Mouse (Mus musculus): ENCODE measurements around the gene Hist3h2a. TPM values are rescaled to one million over a fixed set of nuclear protein-coding genes. Genes with fewer than 3 reads are reported as not detected.

Gene Hist3h2a
- total RNA-seq, 2 experiments from 2014 or later, result 47.6 to 64.4 TPM

DNA sequence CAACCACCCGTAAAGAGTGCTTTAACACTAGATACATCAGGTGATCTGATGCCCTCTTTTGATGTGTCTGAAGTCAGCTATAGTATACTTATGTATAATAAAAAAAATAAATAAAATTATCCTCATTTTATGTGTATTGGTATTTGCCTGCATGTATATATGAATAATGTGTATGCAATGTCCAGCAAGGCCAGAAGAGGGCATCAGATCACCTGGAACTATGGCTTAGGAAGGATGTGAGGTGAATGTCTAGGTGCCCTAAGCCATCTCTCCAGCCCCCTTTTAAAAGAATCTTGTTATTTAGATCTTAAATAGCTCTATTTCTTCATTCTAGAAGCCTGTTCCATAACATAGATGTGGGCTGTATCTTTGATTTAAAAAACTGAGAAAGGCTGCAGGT lies 12.9 kb downstream of the Hist3h2a start:
- no peak for DNase-seq (ENCODE audit: low spot score in 2 of 2)

DNA sequence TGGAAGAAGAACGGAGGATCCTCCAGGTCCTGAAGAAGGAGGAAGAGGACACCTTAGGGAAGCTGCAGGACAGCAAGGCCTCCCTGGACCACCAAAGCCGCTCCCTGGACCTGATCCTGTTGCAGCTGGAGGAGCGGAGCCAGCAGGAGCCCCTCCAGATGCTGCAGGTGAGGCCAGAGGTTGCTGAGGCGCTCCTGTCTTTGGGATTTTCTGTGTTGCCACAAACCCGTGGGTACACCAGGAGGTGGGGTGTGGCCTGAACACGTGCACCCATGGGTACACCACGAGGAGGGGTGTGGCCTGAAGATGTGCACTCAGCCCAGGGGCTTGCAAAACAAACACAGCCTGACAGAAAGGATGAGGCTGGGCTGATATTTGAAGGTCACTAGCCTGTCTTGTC lies 14.1 kb downstream of the Hist3h2a start:
- DNase-seq (ENCODE audit: low spot score in 2 of 2), result no peak

- no peak for DNase-seq (ENCODE audit: low spot score in 2 of 2)
Observed at GRCm38 (mm10) chr11:58969027-58969426, 14.5 kb downstream of the Hist3h2a start.

GRCm38 (mm10) chr11:58969659-58970058 lies 15.2 kb downstream of the Hist3h2a start:
- DNase-seq (ENCODE audit: low spot score in 2 of 2), result no peak

GRCm38 (mm10) chr11:58970831-58971530 lies 16.5 kb downstream of the Hist3h2a start:
- DNase-seq (ENCODE audit: low spot score in 2 of 2), result no peak

DNA sequence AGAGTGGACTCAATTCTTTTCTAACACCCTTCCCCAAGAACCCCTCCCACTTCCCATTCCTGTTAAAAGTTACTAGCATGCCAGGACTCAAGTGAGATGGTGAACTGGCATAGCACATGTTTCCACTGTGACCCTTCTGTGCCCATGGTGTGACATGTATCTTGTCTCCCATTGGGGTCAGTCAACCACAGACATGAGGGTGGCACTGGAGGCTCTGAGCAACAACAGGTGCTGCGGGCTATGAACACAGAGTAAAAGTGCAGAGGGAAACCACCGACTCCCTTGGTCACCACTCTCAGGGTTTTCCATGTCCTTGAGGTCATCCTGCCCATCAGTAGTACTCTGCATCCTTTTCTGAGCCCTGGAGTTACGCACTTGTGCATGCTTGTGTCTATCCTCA lies 17.3 kb downstream of the Hist3h2a start:
- no peak for DNase-seq (ENCODE audit: low spot score in 2 of 2)

DNA sequence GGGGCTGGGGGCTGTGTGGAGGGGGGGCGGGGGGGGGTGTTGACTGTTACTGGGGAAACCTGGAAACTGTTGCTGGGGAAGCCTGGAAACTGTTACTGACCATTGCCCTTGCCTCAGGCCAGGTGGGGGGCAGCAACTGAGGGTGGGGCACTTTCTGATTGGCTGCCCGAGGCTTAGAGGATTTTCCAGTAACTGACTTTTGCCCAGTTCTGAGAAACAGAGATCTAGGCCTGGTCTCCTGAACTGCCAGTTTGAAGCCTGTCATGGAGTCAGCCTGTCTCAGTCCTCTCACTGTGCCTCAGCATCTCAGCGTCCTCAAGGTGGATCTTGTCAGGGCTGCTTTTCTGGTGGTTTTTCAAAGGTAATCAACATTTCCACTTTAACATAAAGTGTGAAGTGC lies 19.9 kb downstream of the Hist3h2a start:
- DNase-seq (ENCODE audit: low spot score in 2 of 2), result no peak

DNA sequence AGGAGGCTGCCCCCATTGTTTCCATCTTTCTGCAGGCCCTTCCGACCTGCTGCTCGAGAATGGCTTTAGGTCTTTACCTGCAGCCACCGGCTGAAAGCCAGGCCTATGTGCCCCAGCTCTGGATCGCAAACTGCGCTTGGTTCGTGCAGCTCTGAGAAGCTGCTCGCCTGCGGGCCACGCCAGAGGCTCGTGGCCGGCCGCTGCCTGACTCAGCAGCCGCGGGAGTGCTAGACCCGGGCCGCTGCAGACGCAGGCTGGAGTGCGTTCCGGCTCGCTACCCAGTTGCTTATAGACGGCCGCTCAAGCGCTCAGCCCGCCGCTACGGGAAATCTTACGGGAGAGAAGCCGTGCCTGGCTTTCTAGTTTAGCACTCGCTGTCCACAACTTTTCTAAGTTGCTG lies 22.7 kb downstream of the Hist3h2a start:
- no peak for DNase-seq (ENCODE audit: low spot score in 2 of 2)

GRCm38 (mm10) chr11:58977607-58978026 lies 23.1 kb downstream of the Hist3h2a start:
- no peak for DNase-seq (ENCODE audit: low spot score in 2 of 2)

DNA sequence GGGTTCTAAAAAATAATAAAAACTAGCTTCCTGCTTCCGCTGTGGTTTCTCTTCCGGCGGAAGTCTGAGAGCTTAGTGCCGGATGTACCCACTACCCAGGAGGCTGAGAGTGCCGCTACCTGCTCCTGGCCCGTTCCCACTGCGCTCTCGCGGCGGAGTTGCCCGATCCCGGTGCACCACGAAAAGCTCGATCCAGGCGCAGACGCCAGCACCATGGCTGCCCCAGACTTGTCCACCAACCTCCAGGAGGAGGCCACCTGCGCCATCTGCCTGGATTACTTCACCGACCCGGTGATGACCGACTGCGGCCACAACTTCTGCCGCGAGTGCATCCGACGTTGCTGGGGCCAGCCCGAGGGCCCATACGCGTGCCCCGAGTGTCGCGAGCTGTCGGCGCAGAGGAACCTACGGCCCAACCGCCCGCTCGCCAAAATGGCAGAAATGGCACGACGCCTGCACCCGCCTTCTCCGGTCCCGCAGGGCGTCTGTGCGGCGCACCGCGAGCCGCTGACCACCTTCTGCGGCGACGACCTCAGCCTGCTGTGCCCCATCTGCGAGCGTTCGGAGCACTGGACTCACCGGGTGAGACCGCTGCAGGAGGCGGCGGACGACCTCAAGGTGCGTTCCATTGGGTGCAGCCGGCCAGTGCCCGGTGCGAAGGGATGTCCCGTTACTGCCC lies 23.7 kb downstream of the Hist3h2a start, which contains the start of gene Trim11:
Gene Trim11, plus strand, starts transcription at position 67 of the 679 bp plus-strand sequence.
- peak in 1 of 2 experiments; percentile 21 for DNase-seq (ENCODE audit: low spot score in 2 of 2)

GRCm38 (mm10) chr11:58978706-58979030 lies 24.2 kb downstream of the Hist3h2a start:
- DNase-seq (ENCODE audit: low spot score in 2 of 2), result no peak

DNA sequence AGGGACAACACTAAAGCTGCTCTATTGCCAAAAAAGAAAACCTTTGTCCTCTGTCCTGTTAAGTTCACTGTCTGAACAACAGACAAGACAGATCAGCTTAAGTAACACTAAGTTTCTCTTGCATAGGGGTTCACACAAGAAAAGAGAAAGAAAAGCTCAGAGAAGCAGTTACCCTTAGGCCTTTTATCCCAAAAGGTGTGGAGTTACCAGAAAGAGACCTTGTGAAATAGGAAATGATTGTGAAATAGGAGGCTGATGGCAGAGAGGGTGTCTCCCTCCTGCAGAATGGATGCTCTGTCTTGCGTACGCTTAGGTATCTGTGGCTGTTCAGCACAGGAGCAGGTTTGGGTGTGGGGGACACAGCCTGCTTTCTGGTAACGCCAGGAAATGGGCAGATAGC lies 24.7 kb downstream of the Hist3h2a start:
- no peak for DNase-seq (ENCODE audit: low spot score in 2 of 2)

- DNase-seq (ENCODE audit: low spot score in 2 of 2), result no peak
Observed at GRCm38 (mm10) chr11:58979661-58980060, 25.2 kb downstream of the Hist3h2a start.

DNA sequence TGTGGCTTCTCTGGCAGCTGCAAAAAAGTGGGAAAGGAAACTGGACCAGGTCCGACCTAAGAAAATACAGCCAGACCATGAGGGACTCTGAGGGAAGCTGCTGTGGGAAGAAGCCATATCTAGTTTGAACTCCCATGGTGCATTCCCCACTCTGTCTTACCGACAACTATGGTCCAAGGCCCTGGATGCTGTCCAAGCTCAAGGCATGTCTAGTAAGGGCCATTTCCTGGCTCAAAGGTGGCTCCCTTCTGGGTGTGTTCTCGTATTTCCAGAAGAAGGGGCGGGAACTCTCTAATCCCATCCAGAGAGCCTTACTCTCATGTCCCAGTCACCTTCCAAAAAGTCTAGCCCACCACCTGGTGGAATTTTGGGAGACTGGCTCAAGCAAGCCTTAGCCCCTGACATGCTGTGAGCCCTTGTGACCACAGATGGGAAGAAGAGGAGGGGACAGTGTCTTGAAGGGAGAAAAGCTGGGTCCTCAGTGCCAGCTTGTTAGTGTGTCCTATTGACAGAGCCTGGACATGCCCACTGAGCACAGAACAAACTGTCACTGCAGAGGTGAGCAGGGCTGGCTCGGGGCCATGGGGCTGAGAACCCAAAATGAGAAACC lies 26.0 kb downstream of the Hist3h2a start:
- DNase-seq (ENCODE audit: low spot score in 2 of 2), result no peak

GRCm38 (mm10) chr11:58981541-58982447 lies 27.3 kb downstream of the Hist3h2a start:
- DNase-seq (ENCODE audit: low spot score in 2 of 2), result no peak

- no peak for DNase-seq (ENCODE audit: low spot score in 2 of 2)
Observed at GRCm38 (mm10) chr11:58982471-58983097, 28.1 kb downstream of the Hist3h2a start.

GRCm38 (mm10) chr11:58983691-58984341 lies 29.3 kb downstream of the Hist3h2a start:
- no peak for DNase-seq (ENCODE audit: low spot score in 2 of 2)

- DNase-seq (ENCODE audit: low spot score in 2 of 2), result no peak
Observed at GRCm38 (mm10) chr11:58984657-58985056, 30.2 kb downstream of the Hist3h2a start.

GRCm38 (mm10) chr11:58985299-58985917 lies 30.9 kb downstream of the Hist3h2a start:
- no peak for DNase-seq (ENCODE audit: low spot score in 2 of 2)

DNA sequence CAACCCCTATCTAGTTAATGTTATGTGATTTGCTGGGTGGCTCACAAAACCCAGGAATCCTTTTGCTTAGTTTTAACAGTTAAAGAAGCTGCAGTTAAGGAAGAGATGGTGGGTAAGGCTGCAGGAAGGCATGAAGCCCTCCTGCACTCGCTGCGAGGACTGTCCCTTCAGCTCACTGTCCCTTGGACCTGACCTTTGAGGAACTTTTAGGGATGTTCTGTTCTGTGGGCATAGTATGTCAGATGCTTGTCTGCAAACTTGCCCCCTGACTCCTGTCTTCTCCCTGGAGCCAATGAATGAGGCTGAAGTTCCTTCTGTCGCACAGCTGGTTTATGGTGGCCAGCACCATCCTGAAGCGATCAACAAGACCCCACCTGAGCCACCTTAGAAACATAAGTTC lies 34.7 kb downstream of the Hist3h2a start:
- DNase-seq (ENCODE audit: low spot score in 2 of 2), result no peak

All from adrenal gland, postnatal 4 days (tissue).